Comparison of ENCODE assay signal across 8 mouse cellular contexts in the genomic region with DNA sequence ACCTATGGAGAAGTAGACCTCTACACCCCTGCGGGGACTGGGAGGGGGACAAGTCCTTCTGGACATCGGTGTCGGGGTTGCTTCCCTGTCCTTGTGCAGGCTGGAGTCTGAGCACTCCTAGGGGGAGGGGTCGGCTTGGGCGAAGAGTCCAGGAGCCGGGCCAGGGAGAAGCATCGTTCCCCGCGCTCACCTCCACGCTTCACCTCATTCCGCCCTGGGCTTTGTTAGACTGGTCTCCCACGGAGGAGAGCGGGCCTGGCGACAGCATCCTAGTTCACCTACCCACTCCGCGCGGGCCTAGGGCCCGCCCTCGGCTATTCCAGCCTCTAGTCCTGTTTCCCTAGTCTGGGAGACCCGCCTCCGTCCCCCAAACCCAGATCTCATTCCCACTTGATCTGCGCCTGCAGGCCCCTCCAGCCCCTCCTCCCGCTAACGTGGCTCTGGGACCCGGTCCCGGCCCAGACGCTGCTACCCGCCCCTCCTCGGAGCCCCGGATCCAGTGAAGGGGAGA. TPM values are rescaled to one million over a fixed set of nuclear protein-coding genes. Genes with fewer than 3 reads are reported as not detected.
DNase-seq lines count a peak whose midpoint lies in the region; ATAC-seq and TF ChIP-seq lines count a peak whose summit lies in the region.

No protein-coding gene starts in this region.

- no peaks in the 10 kb centered on the region for H3K36me3 ChIP-seq in erythroblast, embryonic 14.5 days (ENCODE audit: control insufficient read depth)
- no peaks in the 10 kb centered on the region for H3K36me3 ChIP-seq in C2C12 (ENCODE audit: control insufficient read depth, insufficient read depth)
- peaks cover 21% of the 10 kb centered on the region for H3K36me3 ChIP-seq in hindbrain, embryonic 12.5 days

- TF ChIP-seq CTCF in C2C12 (IDR thresholded peaks at IDR 0.05; ENCODE audit: control insufficient read depth, insufficient read depth, insufficient read length), result no peak

- H3K27ac ChIP-seq in hindbrain, embryonic 12.5 days, result peak overlapping the region; percentile 91

- H3K4me1 ChIP-seq in erythroblast, embryonic 14.5 days (ENCODE audit: control insufficient read depth), result peaks cover 28% of the 10 kb centered on the region
- H3K4me1 ChIP-seq in hindbrain, embryonic 12.5 days, result peaks cover 44% of the 10 kb centered on the region

- H3K79me2 ChIP-seq in C2C12 (ENCODE audit: control insufficient read depth, insufficient read depth), result no peaks in the 10 kb centered on the region

- peak overlapping the region; percentile 72 for H3K4me3 ChIP-seq in erythroblast, embryonic 14.5 days (replicated peaks)
- H3K4me3 ChIP-seq in C2C12 (ENCODE audit: insufficient read depth, poor library complexity, severe bottlenecking), result peak overlapping the region; percentile 40
- H3K4me3 ChIP-seq in hindbrain, embryonic 12.5 days, result peak overlapping the region; percentile 88

- DNase-seq in embryo, embryonic 10.5 days (ENCODE audit: low spot score), result peak; percentile 53
- peak; percentile 14 to 30 for DNase-seq in lung, postnatal 4 days
- peak; percentile 10 for DNase-seq in thymus, postnatal 25 days
- no peak for DNase-seq in adrenal gland, postnatal 25 days

- H3ac ChIP-seq in C2C12 (ENCODE audit: control insufficient read depth, insufficient read length, low read depth), result peak overlapping the region; percentile 56

- peaks cover 3% of the 10 kb centered on the region; the same call in 1 of the 2 replicates for H3K9me3 ChIP-seq in erythroblast, embryonic 14.5 days (ENCODE audit: control insufficient read depth, low read length)
- no peaks in the 10 kb centered on the region for H3K9me3 ChIP-seq in hindbrain, embryonic 12.5 days (replicated peaks)

- H3K79me3 ChIP-seq in C2C12 (ENCODE audit: low read depth), result no peaks in the 10 kb centered on the region

- ATAC-seq in erythroblast, adult 5-6 weeks (replicated peaks; ENCODE audit: low FRiP score, poor library complexity, severe bottlenecking), result no peak
- ATAC-seq in hindbrain, embryonic 12.5 days (ENCODE audit: low FRiP score), result peak; percentile 29

- peak overlapping the region; percentile 92 for H3K9ac ChIP-seq in hindbrain, embryonic 12.5 days

- 0% methylated on average over 29 of the region's 30 CpGs for WGBS in hindbrain, embryonic 12.5 days

- H3K27me3 ChIP-seq in erythroblast, embryonic 14.5 days (ENCODE audit: control insufficient read depth), result peaks cover 67% of the 10 kb centered on the region
- no peaks in the 10 kb centered on the region for H3K27me3 ChIP-seq in C2C12 (ENCODE audit: control insufficient read depth, insufficient read depth, insufficient read length)
- H3K27me3 ChIP-seq in hindbrain, embryonic 12.5 days, result peaks cover 2% of the 10 kb centered on the region; the same call in 1 of the 2 replicates

- peak overlapping the region; percentile 76 for H3K4me2 ChIP-seq in hindbrain, embryonic 12.5 days (replicated peaks)

TF ChIP-seq in C2C12, 6 proteins besides CTCF, POLR2A, EP300 and RAD21:
- no peak for TF ChIP-seq MYOG (IDR thresholded peaks at IDR 0.05; ENCODE audit: control insufficient read depth, extremely low read depth, insufficient read length)
- no peak for TF ChIP-seq MYOD1 (IDR thresholded peaks at IDR 0.05; ENCODE audit: control insufficient read depth, insufficient read length, low read depth)
- no peak for TF ChIP-seq CEBPB (IDR thresholded peaks at IDR 0.05; ENCODE audit: low read depth)
- TF ChIP-seq USF1 (IDR thresholded peaks at IDR 0.05; ENCODE audit: low read depth), result no peak
- TF ChIP-seq MAX (IDR thresholded peaks at IDR 0.05), result no peak
- TF ChIP-seq FOSL1 (IDR thresholded peaks at IDR 0.05; ENCODE audit: insufficient read depth, low read length, poor library complexity, severe bottlenecking), result no peak

RNA-seq across cellular contexts. Expression of a gene that starts 0.8 kb away (rescaled TPM):
- 0.01 and 0.04 TPM in 2 replicates for polyA plus RNA-seq in erythroblast, embryonic 14.5 days (2012)
- not detected in 2 replicates for total RNA-seq in erythroblast, adult 5-6 weeks (2015; ENCODE audit: low replicate concordance)
- total RNA-seq in erythroblast, adult 5-6 weeks (2017; ENCODE audit: low replicate concordance), result not detected in 2 replicates
- polyA plus RNA-seq in C2C12 (2012; fragmentation: generic; extraction: Trizol), result 5.4 TPM
- 59.5 and 68.7 TPM in 2 replicates for polyA plus RNA-seq in hindbrain, embryonic 12.5 days (2016; fragmentation: Nextera tagmentation; extraction: Ambion mirVana)
- total RNA-seq in adrenal gland, postnatal 25 days (2021), result 3.9 and 5.0 TPM in 2 replicates

RNA-seq across cellular contexts. Expression of a gene that starts 18.9 kb away (rescaled TPM):
- 0.04 and 0.17 TPM in 2 replicates for polyA plus RNA-seq in erythroblast, embryonic 14.5 days (2012)
- total RNA-seq in erythroblast, adult 5-6 weeks (2015; ENCODE audit: low replicate concordance), result 10.2 and 17.1 TPM in 2 replicates
- 6.0 and 12.4 TPM in 2 replicates for total RNA-seq in erythroblast, adult 5-6 weeks (2017; ENCODE audit: low replicate concordance)
- 0.21 TPM for polyA plus RNA-seq in C2C12 (2012; fragmentation: generic; extraction: Trizol)
- polyA plus RNA-seq in hindbrain, embryonic 12.5 days (2016; fragmentation: Nextera tagmentation; extraction: Ambion mirVana), result 2.1 and 2.6 TPM in 2 replicates
- total RNA-seq in adrenal gland, postnatal 25 days (2021), result 1.1 TPM in 1 of 2 replicates, not detected in the other

RNA-seq across cellular contexts. Expression of a gene that starts 27.2 kb away (rescaled TPM):
- polyA plus RNA-seq in erythroblast, embryonic 14.5 days (2012), result 0.90 and 1.1 TPM in 2 replicates
- 7.7 and 12.1 TPM in 2 replicates for total RNA-seq in erythroblast, adult 5-6 weeks (2015; ENCODE audit: low replicate concordance)
- total RNA-seq in erythroblast, adult 5-6 weeks (2017; ENCODE audit: low replicate concordance), result 11.7 and 13.7 TPM in 2 replicates
- 3.4 TPM for polyA plus RNA-seq in C2C12 (2012; fragmentation: generic; extraction: Trizol)
- polyA plus RNA-seq in hindbrain, embryonic 12.5 days (2016; fragmentation: Nextera tagmentation; extraction: Ambion mirVana), result 22.6 and 23.9 TPM in 2 replicates
- total RNA-seq in adrenal gland, postnatal 25 days (2021), result 13.8 and 14.8 TPM in 2 replicates

RNA-seq across cellular contexts. Expression of a gene that starts 27.3 kb away (rescaled TPM):
- 0.63 and 0.86 TPM in 2 replicates for polyA plus RNA-seq in erythroblast, embryonic 14.5 days (2012)
- 36.4 and 39.0 TPM in 2 replicates for total RNA-seq in erythroblast, adult 5-6 weeks (2015; ENCODE audit: low replicate concordance)
- total RNA-seq in erythroblast, adult 5-6 weeks (2017; ENCODE audit: low replicate concordance), result 38.9 and 39.8 TPM in 2 replicates
- 22.2 TPM for polyA plus RNA-seq in C2C12 (2012; fragmentation: generic; extraction: Trizol)
- 89.4 and 94.1 TPM in 2 replicates for polyA plus RNA-seq in hindbrain, embryonic 12.5 days (2016; fragmentation: Nextera tagmentation; extraction: Ambion mirVana)
- total RNA-seq in adrenal gland, postnatal 25 days (2021), result 35.1 and 40.6 TPM in 2 replicates

RNA-seq across cellular contexts. Expression of a gene that starts 36.8 kb away (rescaled TPM):
- not detected in 2 replicates for polyA plus RNA-seq in erythroblast, embryonic 14.5 days (2012)
- not detected in 2 replicates for total RNA-seq in erythroblast, adult 5-6 weeks (2015; ENCODE audit: low replicate concordance)
- total RNA-seq in erythroblast, adult 5-6 weeks (2017; ENCODE audit: low replicate concordance), result 0.17 and 3.3 TPM in 2 replicates
- polyA plus RNA-seq in C2C12 (2012; fragmentation: generic; extraction: Trizol), result 0.23 TPM
- 0.81 and 0.99 TPM in 2 replicates for polyA plus RNA-seq in hindbrain, embryonic 12.5 days (2016; fragmentation: Nextera tagmentation; extraction: Ambion mirVana)
- 1.0 and 1.1 TPM in 2 replicates for total RNA-seq in adrenal gland, postnatal 25 days (2021)
